Mouse (Mus musculus): ENCODE measurements around the gene Nono. TPM values are rescaled to one million over a fixed set of nuclear protein-coding genes. Genes with fewer than 3 reads are reported as not detected.

The Nono gene
- total RNA-seq, 2 experiments from 2014 or later = 185 to 186 TPM

GRCm38 (mm10) chrX:101481604-101482350 lies 52.7 kb downstream of the Nono start:
- DNase-seq = no peak

- peak; percentile 58 for DNase-seq
Observed at GRCm38 (mm10) chrX:101486487-101487152, 57.5 kb downstream of the Nono start.

Other genes starting within 250 kb of the Nono start
- 10 to 100 TPM; 47.1 to 48.2 TPM for gene Snx12, start 206.8 kb upstream of the Nono start, total RNA-seq (2021)
- gene Foxo4, start 174.8 kb upstream of the Nono start, total RNA-seq (2021) = 10 to 100 TPM; 35.8 to 40.1 TPM
- gene Gm614, start 165.3 kb upstream of the Nono start, total RNA-seq (2021) = 1 to 10 TPM in 1 of 2 experiments, not detected in 1; 1.2 TPM
- 10 to 100 TPM; 17.6 to 23.3 TPM for gene Il2rg, start 161.1 kb upstream of the Nono start, total RNA-seq (2021)
- not detected for gene Gm20489, start 160.3 kb upstream of the Nono start, total RNA-seq (2021)
- gene Med12, start 155.3 kb upstream of the Nono start, total RNA-seq (2021) = 10 to 100 TPM; 34.0 to 44.9 TPM
- gene Nlgn3, start 130.2 kb upstream of the Nono start, total RNA-seq (2021) = 10 to 100 TPM; 10.6 to 10.7 TPM
- 10 to 100 TPM; 42.2 to 80.7 TPM for gene Gjb1, start 52.9 kb upstream of the Nono start, total RNA-seq (2021)
- gene Zmym3, start 8.5 kb upstream of the Nono start, total RNA-seq (2021) = 10 to 100 TPM; 54.9 to 91.8 TPM
- gene Itgb1bp2, start 19.8 kb downstream of the Nono start, total RNA-seq (2021) = 10 to 100 TPM in 1 of 2 experiments, 1 to 10 TPM in 1; 8.9 to 43.1 TPM
- gene Taf1, start 103.4 kb downstream of the Nono start, total RNA-seq (2021) = 10 to 100 TPM; 24.3 to 33.6 TPM
- 100 to 1,000 TPM in 1 of 2 experiments, 10 to 100 TPM in 1; 98.3 to 196 TPM for gene Ogt, start 210.7 kb downstream of the Nono start, total RNA-seq (2021)